Mouse (Mus musculus) midbrain, embryonic 16.5 days (tissue): ENCODE measurements around the gene Podxl. TPM values are rescaled to one million over a fixed set of nuclear protein-coding genes. Genes with fewer than 3 reads are reported as not detected.

ENCODE experiments used
- ATAC-seq: fragments of 200-750 bp; cut with Nextera tagmentation; 2 replicates; pipeline ENCODE4 v1.8.0; 2017; ENCODE audit warnings: moderate TSS enrichment
- H3K27ac ChIP-seq: fragments of 300-500 bp; sonication (generic); 2 replicates; pipeline ENCODE4 v1.5.1; 2014; ENCODE audit warnings: mild to moderate bottlenecking, low read length, mixed read lengths
- H3K27me3 ChIP-seq: fragments of 300-500 bp; sonication (generic); 2 replicates; pipeline ENCODE4 v1.6.1; 2014; ENCODE audit warnings: low read depth, low read length, mixed read lengths; ENCODE audit not compliant: control insufficient read depth, insufficient read depth
- H3K36me3 ChIP-seq: fragments of 300-500 bp; sonication (generic); 2 replicates; pipeline ENCODE4 v1.6.1; 2014; ENCODE audit warnings: mild to moderate bottlenecking, low read length, moderate library complexity, mixed read lengths; ENCODE audit not compliant: control insufficient read depth, insufficient read depth
- H3K4me1 ChIP-seq: fragments of 300-500 bp; sonication (generic); 2 replicates; pipeline ENCODE4 v1.6.1; 2014; ENCODE audit warnings: mild to moderate bottlenecking, low read length, mixed read lengths; ENCODE audit not compliant: control insufficient read depth, insufficient read depth
- H3K4me2 ChIP-seq: fragments of 300-500 bp; sonication (generic); 2 replicates; pipeline ENCODE4 v1.6.1; 2014; ENCODE audit warnings: mild to moderate bottlenecking, low read length, mixed read lengths
- H3K4me3 ChIP-seq: fragments of 300-500 bp; sonication (generic); 2 replicates; pipeline ENCODE4 v1.5.1; 2014; ENCODE audit warnings: low read depth, mild to moderate bottlenecking, low read length, moderate library complexity, mixed read lengths
- H3K9ac ChIP-seq: fragments of 300-500 bp; sonication (generic); 2 replicates; pipeline ENCODE4 v1.6.1; 2014; ENCODE audit warnings: low read depth, low read length, mixed read lengths
- H3K9me3 ChIP-seq: fragments of 300-500 bp; sonication (generic); replicated peaks from 2 replicates; pipeline ENCODE4 v1.6.1; 2014; ENCODE audit warnings: mild to moderate bottlenecking, low read length, mixed read lengths; ENCODE audit not compliant: control insufficient read depth, poor library complexity, severe bottlenecking
- WGBS: fragments of 180-500 bp; shearing (Covaris S2); extraction: QIAGEN DNeasy Blood & Tissue Kit; methylation state at CpG from one replicate; pipeline ENCODE4 v1.1.7; 2014; 5-methylcytosine and 5-hydroxymethylcytosine counted together
- polyA plus RNA-seq: library from polyadenylated mRNA; unstranded; fragments of >200 nt; fragmentation: Nextera tagmentation; extraction: Ambion mirVana; gene quantifications from 2 replicates; pipeline ENCODE4 v1.2.1, GENCODE M21; 2015

Gene Podxl
- 8.5 and 11.1 TPM in 2 replicates for polyA plus RNA-seq

- Histone ChIP-seq H3K9ac (peak within 1 kb of the TSS; percentile 89), H3K4me1 (peaks cover 23% of the 10 kb centered on the region), H3K4me3 (peak within 1 kb of the TSS; percentile 78), H3K27me3 (no peaks in the 10 kb centered on the region), H3K36me3 (no peaks in the 10 kb centered on the region), H3K27ac (peak within 1 kb of the TSS; percentile 64; the same call in 1 of the 2 replicates), H3K9me3 (no peaks in the 10 kb centered on the region), H3K4me2 (peak within 1 kb of the TSS; percentile 85)
- peak; percentile 84 for ATAC-seq
- under 1% methylated on average over 58 of the region's 91 CpGs for WGBS
Measured at GRCm38 (mm10) chr6:31563235-31564181, at the start of gene Podxl. Gene Podxl (minus strand): TSS chr6:31563981.

- WGBS, result 88% methylated on average over 17 of the region's 17 CpGs
- Histone ChIP-seq H3K9me3 (no peaks in the 10 kb centered on the region), H3K4me2 (no peak overlapping the region), H3K36me3 (no peaks in the 10 kb centered on the region), H3K27ac (no peak overlapping the region), H3K4me3 (no peak overlapping the region), H3K4me1 (no peaks in the 10 kb centered on the region; the same call in 1 of the 2 replicates), H3K27me3 (no peaks in the 10 kb centered on the region), H3K9ac (no peak overlapping the region)
- no peak for ATAC-seq
Measured at GRCm38 (mm10) chr6:31612560-31613270, 48.9 kb upstream of the Podxl start.

GRCm38 (mm10) chr6:31606429-31606828 lies 42.6 kb upstream of the Podxl start:
- ATAC-seq, result no peak
- H3K4me1 ChIP-seq, result no peaks in the 10 kb centered on the region
- no peaks in the 10 kb centered on the region for H3K36me3 ChIP-seq
- no peaks in the 10 kb centered on the region for H3K9me3 ChIP-seq
- H3K27ac ChIP-seq, result no peak overlapping the region
- no peak overlapping the region for H3K4me2 ChIP-seq
- no peak overlapping the region for H3K4me3 ChIP-seq
- WGBS, result 91% methylated on average over 4 of the region's 4 CpGs
- no peak overlapping the region for H3K9ac ChIP-seq
- H3K27me3 ChIP-seq, result no peaks in the 10 kb centered on the region

- Histone ChIP-seq H3K9ac (no peak overlapping the region), H3K4me1 (peaks cover 2% of the 10 kb centered on the region; the same call in 1 of the 2 replicates), H3K27ac (no peak overlapping the region), H3K4me3 (no peak overlapping the region), H3K4me2 (no peak overlapping the region), H3K36me3 (no peaks in the 10 kb centered on the region), H3K27me3 (no peaks in the 10 kb centered on the region), H3K9me3 (no peaks in the 10 kb centered on the region)
- WGBS, result 83% methylated on average over 7 of the region's 7 CpGs
- no peak for ATAC-seq
Measured at GRCm38 (mm10) chr6:31604629-31605265, 41.0 kb upstream of the Podxl start.

- Histone ChIP-seq H3K36me3 (no peaks in the 10 kb centered on the region), H3K27me3 (no peaks in the 10 kb centered on the region), H3K4me1 (peaks cover 4% of the 10 kb centered on the region; the same call in 1 of the 2 replicates), H3K4me3 (no peak overlapping the region), H3K9ac (no peak overlapping the region), H3K4me2 (no peak overlapping the region), H3K9me3 (no peaks in the 10 kb centered on the region), H3K27ac (no peak overlapping the region)
- 92% methylated on average over 4 of the region's 4 CpGs for WGBS
- ATAC-seq, result no peak
Measured at GRCm38 (mm10) chr6:31602489-31602888, 38.7 kb upstream of the Podxl start.

- 13% methylated on average over 3 of the region's 3 CpGs for WGBS
- Histone ChIP-seq H3K4me2 (no peak overlapping the region), H3K9ac (no peak overlapping the region), H3K4me3 (no peak overlapping the region), H3K27me3 (no peaks in the 10 kb centered on the region), H3K4me1 (peaks cover 17% of the 10 kb centered on the region), H3K36me3 (no peaks in the 10 kb centered on the region), H3K9me3 (no peaks in the 10 kb centered on the region), H3K27ac (0 out of 2 replicates have a peak overlapping the region, but pooled peaks have one; percentile 8)
- ATAC-seq, result no peak
Measured at GRCm38 (mm10) chr6:31601131-31601530, 37.4 kb upstream of the Podxl start.

- no peak overlapping the region for H3K27ac ChIP-seq
- WGBS, result 27% methylated on average over 3 of the region's 3 CpGs
Measured at GRCm38 (mm10) chr6:31599863-31600262, 36.1 kb upstream of the Podxl start.

GRCm38 (mm10) chr6:31598349-31598911 lies 34.6 kb upstream of the Podxl start:
- WGBS, result 66% methylated on average over 6 of the region's 6 CpGs
- no peak overlapping the region for H3K9ac ChIP-seq

More at GRCm38 (mm10) chr6:31599863-31600262, 36.1 kb upstream of the Podxl start:
- H3K9ac ChIP-seq, result no peak overlapping the region
- no peak overlapping the region for H3K4me2 ChIP-seq
- no peaks in the 10 kb centered on the region for H3K36me3 ChIP-seq
- H3K27me3 ChIP-seq, result no peaks in the 10 kb centered on the region
- ATAC-seq, result no peak
- peaks cover 17% of the 10 kb centered on the region for H3K4me1 ChIP-seq
- no peak overlapping the region for H3K4me3 ChIP-seq
- H3K9me3 ChIP-seq, result no peaks in the 10 kb centered on the region

More at GRCm38 (mm10) chr6:31598349-31598911, 34.6 kb upstream of the Podxl start:
- Histone ChIP-seq H3K36me3 (no peaks in the 10 kb centered on the region), H3K4me2 (no peak overlapping the region), H3K4me1 (peaks cover 17% of the 10 kb centered on the region), H3K27me3 (no peaks in the 10 kb centered on the region), H3K27ac (no peak overlapping the region), H3K9me3 (no peaks in the 10 kb centered on the region), H3K4me3 (no peak overlapping the region)
- ATAC-seq, result no peak
